In genomic region chr5:113225686-113226435, GRCm38 (mm10) we compare ENCODE assay signal across 9 mouse cellular contexts. TPM values are rescaled to one million over a fixed set of nuclear protein-coding genes. Genes with fewer than 3 reads are reported as not detected.
DNase-seq lines count a peak whose midpoint lies in the region; ATAC-seq and TF ChIP-seq lines count a peak whose summit lies in the region.
"Had no signal": no experiment of that assay in that cellular context is flagged by ENCODE, and none has a peak within 500 bp of the region (broad histone marks: within the 10 kb centered on the region; RNA-seq: fewer than 3 reads in every experiment).

No protein-coding gene starts in this region.

- H3K9ac ChIP-seq in hindbrain, embryonic 12.5 days, result 0 out of 2 replicates have a peak overlapping the region, but pooled peaks have one; percentile 2
- peak overlapping the region; percentile 43; the same call in 1 of the 2 replicates for H3K9ac ChIP-seq in midbrain, embryonic 12.5 days (replicated peaks)

- no peak for TF ChIP-seq CTCF in gastrocnemius, adult 2 months (IDR thresholded peaks at IDR 0.05)

- H3K27ac ChIP-seq in gastrocnemius, adult 2 months, result peak overlapping the region; percentile 78
- peak overlapping the region; percentile 58; the same call in 1 of the 2 replicates for H3K27ac ChIP-seq in hindbrain, embryonic 12.5 days
- H3K27ac ChIP-seq in midbrain, embryonic 12.5 days (replicated peaks), result 0 out of 2 replicates have a peak overlapping the region, but pooled peaks have one; percentile 40

- H3K36me3 ChIP-seq in hindbrain, embryonic 12.5 days, result no peaks in the 10 kb centered on the region
- H3K36me3 ChIP-seq in midbrain, embryonic 12.5 days, result no peaks in the 10 kb centered on the region

- H3K4me1 ChIP-seq in hindbrain, embryonic 12.5 days, result peaks cover 14% of the 10 kb centered on the region
- peaks cover 19% of the 10 kb centered on the region for H3K4me1 ChIP-seq in midbrain, embryonic 12.5 days

- peak; percentile 48; the same call in 1 of the 2 replicates for ATAC-seq in hindbrain, embryonic 12.5 days (ENCODE audit: low FRiP score)
- ATAC-seq in midbrain, embryonic 12.5 days (ENCODE audit: low FRiP score, low read depth), result peak; percentile 50; the same call in 1 of the 2 replicates
- ATAC-seq in megakaryocyte-erythroid progenitor cell, adult 5-6 weeks (replicated peaks; ENCODE audit: low FRiP score, low TSS enrichment, poor library complexity, severe bottlenecking), result no peak

- H3K4me2 ChIP-seq in hindbrain, embryonic 12.5 days (replicated peaks), result peak overlapping the region; percentile 48
- peak overlapping the region; percentile 47 for H3K4me2 ChIP-seq in midbrain, embryonic 12.5 days (replicated peaks)

- no peaks in the 10 kb centered on the region for H3K9me3 ChIP-seq in hindbrain, embryonic 12.5 days (replicated peaks)
- H3K9me3 ChIP-seq in midbrain, embryonic 12.5 days, result 0 out of 2 replicates have a peak, but pooled peaks cover 3% of the 10 kb centered on the region

- 14% methylated on average over 25 of the region's 25 CpGs for WGBS in hindbrain, embryonic 12.5 days
- WGBS in midbrain, embryonic 12.5 days, result 16% methylated on average over 25 of the region's 25 CpGs

- intact Hi-C loops in gastrocnemius, adult 2 months (cut with DNase I), result loop anchor here (1.0 to 2.0 kb wide), 2 partner anchors 46 to 125 kb away; no protein-coding TSS in a partner anchor

- DNase-seq in gastrocnemius, adult 2 months, result no peak
- no peak for DNase-seq in gastrocnemius, adult 8-10 months (ENCODE audit: low spot score in 2 of 2)
- peak; percentile 39 for DNase-seq in MN1 (ENCODE audit: low spot score)
- no peak for DNase-seq in gastrocnemius, postnatal 4 days (ENCODE audit: low spot score in 2 of 2)
- DNase-seq in spleen, adult 18-20 months, result no peak

- H3K4me3 ChIP-seq in gastrocnemius, adult 2 months, result peak overlapping the region; percentile 45
- H3K4me3 ChIP-seq in hindbrain, embryonic 12.5 days, result peak overlapping the region; percentile 19
- H3K4me3 ChIP-seq in midbrain, embryonic 12.5 days, result peak overlapping the region; percentile 23

- H3K27me3 ChIP-seq in hindbrain, embryonic 12.5 days, result peaks cover under 1% of the 10 kb centered on the region; the same call in 1 of the 2 replicates
- 0 out of 2 replicates have a peak, but pooled peaks cover under 1% of the 10 kb centered on the region for H3K27me3 ChIP-seq in midbrain, embryonic 12.5 days

RNA-seq across cellular contexts. Expression of gene Tmem211, which starts 0.8 kb away (rescaled TPM):
- not detected for total RNA-seq in gastrocnemius, adult 2 months (2021)
- not detected for total RNA-seq in gastrocnemius, adult 8-10 months (2022)
- polyA plus RNA-seq in hindbrain, embryonic 12.5 days (2016; fragmentation: Nextera tagmentation; extraction: Ambion mirVana), result 0.15 TPM in 1 of 2 replicates, not detected in the other
- 0.12 and 0.13 TPM in 2 replicates for polyA plus RNA-seq in midbrain, embryonic 12.5 days (2016; fragmentation: Nextera tagmentation; extraction: Ambion mirVana)
- not detected in 2 replicates for total RNA-seq in megakaryocyte-erythroid progenitor cell, adult 5-6 weeks (2014; fragmentation: Nextera tagmentation)
- not detected in 2 replicates for total RNA-seq in megakaryocyte-erythroid progenitor cell, adult 5-6 weeks (2017)
- not detected for total RNA-seq in gastrocnemius, postnatal 4 days (2021)
- total RNA-seq: adrenal gland, postnatal 4 days had no signal

RNA-seq across cellular contexts. Expression of gene 2900026A02Rik, which starts 4.8 kb away (rescaled TPM):
- total RNA-seq in gastrocnemius, adult 2 months (2021), result 10 to 100 TPM; 19.6 to 24.6 TPM
- 10 to 100 TPM; 21.3 to 26.3 (median 23.9) TPM for total RNA-seq in gastrocnemius, adult 8-10 months (2022)
- 3.6 and 4.5 TPM in 2 replicates for polyA plus RNA-seq in hindbrain, embryonic 12.5 days (2016; fragmentation: Nextera tagmentation; extraction: Ambion mirVana)
- 2.9 and 3.1 TPM in 2 replicates for polyA plus RNA-seq in midbrain, embryonic 12.5 days (2016; fragmentation: Nextera tagmentation; extraction: Ambion mirVana)
- 9.9 and 12.3 TPM in 2 replicates for total RNA-seq in megakaryocyte-erythroid progenitor cell, adult 5-6 weeks (2014; fragmentation: Nextera tagmentation)
- total RNA-seq in megakaryocyte-erythroid progenitor cell, adult 5-6 weeks (2017), result 5.8 and 6.8 TPM in 2 replicates
- 10 to 100 TPM; 50.3 to 50.7 TPM for total RNA-seq in gastrocnemius, postnatal 4 days (2021)
